Mouse (Mus musculus): Measurements from ENCODE around the gene Pdcd7. TPM values are rescaled to one million over a fixed set of nuclear protein-coding genes. Genes with fewer than 3 reads are reported as not detected.
A peak's percentile ranks its signal among the peaks of the same experiment; 100 is the strongest.
"Not testable (repeated sequence)": the region's sequence is repeated elsewhere in the genome, so short reads cannot be mapped to it uniquely, and the experiment has no call there.

Gene Pdcd7
- total and polyA plus RNA-seq, 2 experiments from 2014 or later = 9.2 to 21.8 TPM

GRCm38 (mm10) chr9:65333958-65334357, 11.9 kb upstream of the Pdcd7 start:
- no peak for DNase-seq
- no peak overlapping the region for H3K9ac ChIP-seq
- 92% methylated on average over 5 of the region's 5 CpGs for WGBS
- no peak overlapping the region for H3K4me3 ChIP-seq (ENCODE audit: low read depth, low read length)
- H3K36me3 ChIP-seq (ENCODE audit: insufficient read depth) = peaks cover 9% of the 10 kb centered on the region
- no peak for ATAC-seq
- H3K27ac ChIP-seq (ENCODE audit: low read depth, low read length) = no peak overlapping the region
- H3K4me2 ChIP-seq (ENCODE audit: low read depth) = no peak overlapping the region
- TF ChIP-seq CTCF (IDR thresholded peaks at IDR 0.05; ENCODE audit: low read depth) = no peak
- no peaks in the 10 kb centered on the region for H3K27me3 ChIP-seq (ENCODE audit: insufficient read depth, low read length)
- H3K4me1 ChIP-seq (ENCODE audit: insufficient read depth) = no peaks in the 10 kb centered on the region
- no peaks in the 10 kb centered on the region for H3K9me3 ChIP-seq (ENCODE audit: low read length)

DNA sequence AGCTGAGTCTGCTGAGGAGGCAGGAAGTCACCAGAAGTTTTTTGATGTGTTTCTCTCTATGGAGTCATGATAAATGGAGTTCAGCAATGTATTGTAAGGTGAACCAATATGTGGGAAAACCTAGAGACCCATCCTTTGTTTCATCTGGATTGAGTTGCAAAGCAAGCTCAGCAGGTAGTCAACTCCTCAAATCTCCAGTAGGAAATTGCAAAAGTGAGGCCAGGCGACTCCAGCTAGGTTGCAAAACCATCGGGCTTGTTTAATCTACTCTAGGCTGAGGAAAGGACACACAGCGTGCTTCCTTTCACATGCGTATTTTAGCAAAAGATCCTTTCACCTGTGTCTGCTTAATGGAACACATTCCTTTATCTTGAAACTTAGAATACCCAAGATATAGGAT, 6.8 kb upstream of the Pdcd7 start:
- Histone ChIP-seq H3K27me3 (ENCODE audit: insufficient read depth, low read length) (no peaks in the 10 kb centered on the region), H3K4me3 (ENCODE audit: low read depth, low read length) (no peak overlapping the region), H3K4me2 (ENCODE audit: low read depth) (no peak overlapping the region), H3K4me1 (ENCODE audit: insufficient read depth) (no peaks in the 10 kb centered on the region), H3K36me3 (ENCODE audit: insufficient read depth) (no peaks in the 10 kb centered on the region), H3K9ac (no peak overlapping the region), H3K9me3 (ENCODE audit: low read length) (no peaks in the 10 kb centered on the region), H3K27ac (ENCODE audit: low read depth, low read length) (no peak overlapping the region)
- 82% methylated on average over 4 of the region's 4 CpGs for WGBS
- no peak for TF ChIP-seq CTCF (IDR thresholded peaks at IDR 0.05; ENCODE audit: low read depth)
- DNase-seq (no peak), ATAC-seq (no peak)

DNA sequence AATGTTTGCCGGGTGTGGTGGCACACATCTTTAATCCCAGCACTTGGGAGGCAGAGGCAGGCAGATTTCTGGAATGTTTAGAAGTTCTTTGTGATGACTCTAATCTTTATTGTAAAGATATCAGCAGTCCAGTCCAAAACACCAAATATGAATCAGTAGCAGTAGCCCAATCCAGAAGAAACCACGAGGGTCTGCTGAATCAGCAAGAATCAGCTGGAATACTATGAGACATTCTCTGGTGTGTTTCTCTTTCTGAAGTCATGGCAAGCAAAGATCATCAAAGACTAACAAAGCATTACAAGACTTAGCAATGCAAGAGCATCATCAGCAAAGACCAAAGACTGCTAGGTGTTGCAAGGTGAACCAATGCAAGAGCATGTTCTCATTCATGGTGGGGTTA, 5.5 kb upstream of the Pdcd7 start:
- Histone ChIP-seq H3K9ac (no peak overlapping the region), H3K27me3 (ENCODE audit: insufficient read depth, low read length) (no peaks in the 10 kb centered on the region), H3K9me3 (ENCODE audit: low read length) (no peaks in the 10 kb centered on the region), H3K27ac (ENCODE audit: low read depth, low read length) (no peak overlapping the region), H3K4me3 (ENCODE audit: low read depth, low read length) (no peak overlapping the region), H3K36me3 (ENCODE audit: insufficient read depth) (no peaks in the 10 kb centered on the region), H3K4me2 (ENCODE audit: low read depth) (no peak overlapping the region), H3K4me1 (ENCODE audit: insufficient read depth) (no peaks in the 10 kb centered on the region; the same call in 1 of the 2 replicates)
- TF ChIP-seq CTCF (IDR thresholded peaks at IDR 0.05; ENCODE audit: low read depth) = no peak
- WGBS = 88% methylated on average over 2 of the region's 2 CpGs
- DNase-seq (no peak), ATAC-seq (no peak)

DNA sequence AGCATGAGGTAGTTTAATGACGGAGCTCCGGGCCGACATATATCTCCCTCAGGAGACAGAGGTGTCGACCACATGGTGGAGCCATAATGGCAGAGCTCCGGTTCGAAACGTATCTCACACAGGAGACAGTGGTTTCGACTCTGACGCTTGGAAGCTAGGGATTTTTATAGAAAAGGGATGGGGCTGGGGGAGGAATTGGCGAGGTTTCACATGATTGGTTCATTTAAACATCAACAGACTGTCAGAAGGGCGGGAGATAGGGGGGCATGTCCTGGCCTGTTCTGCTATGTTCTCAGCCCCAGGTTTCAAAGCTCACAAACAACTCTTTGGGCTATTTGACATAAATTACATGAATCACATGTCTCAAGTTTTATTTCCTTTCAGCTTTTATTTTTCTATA, 465 bp upstream of the Pdcd7 start:
- DNase-seq (peak; percentile 54), ATAC-seq (peak; percentile 53)

GRCm38 (mm10) chr9:65346476-65347111, 690 bp downstream of the Pdcd7 start:
- Histone ChIP-seq H3K27ac (ENCODE audit: low read depth, low read length) (peak overlapping the region; percentile 97), H3K36me3 (ENCODE audit: insufficient read depth) (no peaks in the 10 kb centered on the region), H3K9me3 (ENCODE audit: low read length) (no peaks in the 10 kb centered on the region), H3K4me3 (ENCODE audit: low read depth, low read length) (peak overlapping the region; percentile 99), H3K27me3 (ENCODE audit: insufficient read depth, low read length) (no peaks in the 10 kb centered on the region), H3K9ac (peak overlapping the region; percentile 93), H3K4me2 (ENCODE audit: low read depth) (peak overlapping the region; percentile 87), H3K4me1 (ENCODE audit: insufficient read depth) (peaks cover 14% of the 10 kb centered on the region)
- TF ChIP-seq CTCF (IDR thresholded peaks at IDR 0.05; ENCODE audit: low read depth) = no peak
- WGBS = under 1% methylated on average over 75 of the region's 77 CpGs
- ATAC-seq (peak; percentile 54), DNase-seq (peak; percentile 49)

More for the DNA sequence above, 465 bp upstream of the Pdcd7 start:
- peak; percentile 33 for TF ChIP-seq CTCF (IDR thresholded peaks at IDR 0.05; ENCODE audit: low read depth)
- H3K9me3 ChIP-seq (ENCODE audit: low read length); H3K36me3 ChIP-seq (ENCODE audit: insufficient read depth); H3K27me3 ChIP-seq (ENCODE audit: insufficient read depth, low read length): not testable (repeated sequence)
- peak overlapping the region; percentile 99 for H3K4me3 ChIP-seq (ENCODE audit: low read depth, low read length)
- peak overlapping the region; percentile 97 for H3K27ac ChIP-seq (ENCODE audit: low read depth, low read length)
- WGBS = 57% methylated on average over 11 of the region's 11 CpGs
- H3K9ac ChIP-seq = peak overlapping the region; percentile 93
- H3K4me2 ChIP-seq (ENCODE audit: low read depth) = peak overlapping the region; percentile 87
- H3K4me1 ChIP-seq (ENCODE audit: insufficient read depth) = peaks cover 14% of the 10 kb centered on the region

- Histone ChIP-seq H3K4me3 (ENCODE audit: low read depth, low read length) (peak overlapping the region; percentile 99), H3K36me3 (ENCODE audit: insufficient read depth) (no peaks in the 10 kb centered on the region), H3K4me2 (ENCODE audit: low read depth) (peak overlapping the region; percentile 87), H3K9ac (peak overlapping the region; percentile 93), H3K27me3 (ENCODE audit: insufficient read depth, low read length) (no peaks in the 10 kb centered on the region), H3K9me3 (ENCODE audit: low read length) (no peaks in the 10 kb centered on the region), H3K27ac (ENCODE audit: low read depth, low read length) (peak overlapping the region; percentile 97; the same call in 1 of the 2 replicates), H3K4me1 (ENCODE audit: insufficient read depth) (peaks cover 14% of the 10 kb centered on the region)
- TF ChIP-seq CTCF (IDR thresholded peaks at IDR 0.05; ENCODE audit: low read depth) = no peak
- no peak for DNase-seq
- WGBS = 47% methylated on average over 8 of the region's 8 CpGs
- no peak for ATAC-seq
Measured at GRCm38 (mm10) chr9:65347112-65347850, 1.4 kb downstream of the Pdcd7 start.

DNA sequence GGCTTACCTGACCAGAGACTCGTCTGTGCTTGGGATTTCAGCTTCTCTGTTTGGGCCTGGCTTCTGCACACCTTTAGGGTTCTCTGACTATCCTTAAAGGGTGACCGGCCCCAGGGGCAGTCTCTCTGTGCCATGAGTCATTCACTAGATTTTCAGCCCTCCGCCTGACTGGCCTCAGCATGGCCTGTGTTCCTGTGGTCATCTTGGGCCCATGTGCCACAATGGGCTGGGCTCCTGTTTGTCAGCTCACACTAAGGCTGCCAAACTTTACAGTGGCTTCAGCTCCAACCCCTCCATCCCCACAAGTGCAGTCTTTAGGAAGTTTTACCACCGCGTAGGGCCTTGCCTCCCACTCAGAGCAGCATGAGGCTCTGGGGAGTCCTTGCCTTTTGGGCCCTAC, 7.3 kb downstream of the Pdcd7 start:
- 92% methylated on average over 5 of the region's 5 CpGs for WGBS
- H3K4me3 ChIP-seq (ENCODE audit: low read depth, low read length) = no peak overlapping the region
- no peaks in the 10 kb centered on the region for H3K9me3 ChIP-seq (ENCODE audit: low read length)
- H3K4me1 ChIP-seq (ENCODE audit: insufficient read depth) = peaks cover under 1% of the 10 kb centered on the region; the same call in 1 of the 2 replicates
- no peak overlapping the region for H3K4me2 ChIP-seq (ENCODE audit: low read depth)
- H3K9ac ChIP-seq = no peak overlapping the region
- no peak overlapping the region for H3K27ac ChIP-seq (ENCODE audit: low read depth, low read length)
- TF ChIP-seq CTCF (IDR thresholded peaks at IDR 0.05; ENCODE audit: low read depth) = no peak
- ATAC-seq (no peak), DNase-seq (no peak)
- H3K36me3 ChIP-seq (ENCODE audit: insufficient read depth) = peaks cover 34% of the 10 kb centered on the region
- no peaks in the 10 kb centered on the region for H3K27me3 ChIP-seq (ENCODE audit: insufficient read depth, low read length)

Measured in forebrain, postnatal 0 days (tissue).